Mouse (Mus musculus): ENCODE results near the gene Ppp4r3a.

The Ppp4r3a gene

GRCm38 (mm10) chr12:100989780-100990288 is 93.7 kb downstream of the Ppp4r3a start:
- DNase-seq, result no peak

All from lung, postnatal 36 days (tissue).